Mouse (Mus musculus): ENCODE data around the gene Elavl2.

Gene Elavl2

GRCm38 (mm10) chr4:91400423-91400822 lies at the start of gene Elavl2:
Gene Elavl2, minus strand, starts transcription at chr4:91400785.
- peak; percentile 6 for DNase-seq (ENCODE audit: low spot score)

- DNase-seq (ENCODE audit: low spot score): no peak
These were observed 47.3 kb upstream of the Elavl2 start for GRCm38 (mm10) chr4:91447887-91448286.

DNA sequence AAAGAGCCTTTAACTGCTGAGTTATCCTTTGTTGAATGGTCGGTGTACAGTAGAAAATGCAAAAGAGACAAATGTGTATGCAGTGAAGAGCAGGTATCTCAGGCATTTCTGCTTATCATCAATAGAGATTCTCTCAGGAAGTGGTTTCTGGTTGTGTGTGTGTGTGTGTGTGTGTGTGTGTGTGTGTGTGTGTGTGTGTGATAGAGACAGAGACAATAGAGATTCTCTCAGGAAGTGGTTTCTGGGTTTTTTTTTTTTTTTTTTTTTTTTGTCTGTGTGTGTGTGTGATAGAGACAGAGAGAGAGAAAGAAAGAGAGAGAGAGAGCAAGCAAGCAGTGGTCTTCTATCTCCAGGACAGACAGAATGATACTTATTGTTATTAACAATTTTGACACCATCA lies 15.0 kb upstream of the Elavl2 start:
- DNase-seq (ENCODE audit: low spot score): no peak

- no peak for DNase-seq (ENCODE audit: low spot score)
These were observed 4.5 kb upstream of the Elavl2 start for GRCm38 (mm10) chr4:91405047-91405446.

DNA sequence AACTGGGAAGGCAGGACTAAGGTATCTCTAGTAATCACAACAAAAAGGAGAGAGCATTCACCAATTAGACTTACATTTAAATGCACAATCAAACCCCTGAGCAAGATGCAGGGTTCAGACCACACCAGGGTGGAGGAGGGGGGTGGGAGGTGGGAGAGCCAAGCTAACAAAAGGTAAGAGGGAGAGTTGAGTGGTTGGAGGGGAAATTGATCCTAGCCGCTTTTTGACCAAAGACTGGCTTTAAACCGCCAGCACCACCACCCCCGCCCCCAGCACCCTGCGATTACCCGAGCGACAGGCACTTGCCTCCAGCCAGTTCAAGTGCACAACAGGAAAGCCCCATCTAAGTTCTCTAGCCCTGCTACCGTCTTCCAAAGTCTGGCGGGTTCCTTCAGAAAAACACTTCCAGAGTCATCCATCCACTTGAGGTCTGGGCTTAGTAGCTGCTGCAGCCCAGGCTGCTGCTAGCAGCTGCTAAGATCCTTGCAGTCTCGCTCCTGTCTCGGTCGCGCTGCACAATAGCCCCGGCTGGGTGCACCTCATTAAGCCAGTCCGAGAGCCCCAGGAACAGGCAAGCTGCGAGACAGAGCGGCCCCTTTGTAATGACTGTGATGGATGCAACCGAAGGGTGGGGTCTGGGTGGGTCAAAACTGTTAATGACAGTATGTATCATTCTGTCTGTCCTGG lies 932 bp downstream of the Elavl2 start:
- peak; percentile 12 for DNase-seq (ENCODE audit: low spot score)

DNA sequence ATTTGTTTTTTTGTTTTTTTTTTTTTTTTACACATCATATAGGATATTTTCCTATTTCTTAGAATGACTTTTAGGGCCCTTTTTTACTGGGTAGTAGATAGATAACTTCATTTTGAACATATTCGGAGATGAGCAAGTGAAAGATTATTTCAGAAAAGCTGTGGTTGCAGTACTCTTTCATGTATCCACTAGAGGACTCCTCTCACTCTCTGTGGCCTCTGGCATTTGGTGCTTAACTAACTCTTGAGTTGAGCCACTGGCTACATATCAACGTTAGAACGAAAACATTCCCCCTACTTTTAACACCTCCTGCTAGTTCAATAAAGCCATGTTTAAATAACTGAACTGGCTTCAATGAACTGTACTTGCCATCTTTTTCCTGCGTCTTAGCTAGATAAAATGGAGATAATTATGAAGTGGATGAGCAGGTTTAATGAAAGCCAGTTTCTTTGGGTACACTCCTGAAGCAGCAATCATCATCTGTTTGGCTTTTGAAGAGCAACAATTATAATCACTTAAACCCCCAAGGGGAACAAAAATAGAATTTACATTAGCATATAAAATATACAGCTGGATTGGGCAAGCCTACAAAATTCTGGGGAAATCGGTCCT lies 8.5 kb downstream of the Elavl2 start:
- no peak for DNase-seq (ENCODE audit: low spot score)

DNA sequence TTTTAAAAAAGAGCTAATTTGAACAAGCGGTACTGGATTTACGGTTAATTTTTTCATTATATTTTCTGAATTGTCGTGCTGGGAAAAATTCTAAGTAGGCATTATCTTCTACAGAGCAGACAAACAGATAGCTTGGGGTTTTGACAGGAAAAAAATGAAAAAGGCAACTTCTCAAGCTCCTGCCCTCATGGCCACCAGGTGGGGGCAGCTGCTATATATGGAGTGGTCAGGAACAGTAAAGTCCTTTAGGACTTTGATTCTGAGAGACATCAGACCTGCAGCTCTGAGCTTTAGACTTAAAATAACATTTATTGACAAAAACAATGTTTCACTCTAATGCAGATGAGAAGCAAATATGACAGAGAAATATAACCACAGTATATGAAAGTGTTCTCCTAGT lies 12.9 kb downstream of the Elavl2 start:
- DNase-seq (ENCODE audit: low spot score): no peak

DNA sequence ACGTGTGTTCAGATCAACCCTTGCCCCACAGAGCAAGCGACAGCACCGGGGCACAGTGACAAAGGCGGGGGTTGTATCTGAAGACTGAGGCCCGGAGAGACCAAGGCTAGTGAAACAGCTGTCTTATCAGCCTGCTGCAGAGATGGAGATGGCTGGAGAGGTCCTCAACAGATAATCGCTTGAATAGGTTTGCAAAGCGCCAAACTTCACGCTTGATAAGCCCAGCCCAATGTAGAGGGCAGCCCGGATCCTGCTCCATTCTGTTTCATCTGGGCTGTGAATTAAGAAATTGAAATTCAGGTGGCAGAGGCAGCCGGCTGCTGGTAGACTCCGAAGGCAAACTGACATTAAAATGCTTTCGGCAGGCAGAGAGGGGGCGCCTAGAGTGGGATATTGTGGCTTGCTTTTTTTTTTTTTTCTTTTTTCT lies 19.4 kb downstream of the Elavl2 start:
- DNase-seq (ENCODE audit: low spot score): no peak

GRCm38 (mm10) chr4:91380341-91381117 lies 20.1 kb downstream of the Elavl2 start:
- no peak for DNase-seq (ENCODE audit: low spot score)

GRCm38 (mm10) chr4:91379559-91379958 lies 21.0 kb downstream of the Elavl2 start:
- DNase-seq (ENCODE audit: low spot score): peak; percentile 16

- DNase-seq (ENCODE audit: low spot score): peak; percentile 98
These were observed 24.2 kb downstream of the Elavl2 start for GRCm38 (mm10) chr4:91376317-91376910.

GRCm38 (mm10) chr4:91375372-91375687 lies 25.3 kb downstream of the Elavl2 start:
- no peak for DNase-seq (ENCODE audit: low spot score)

DNA sequence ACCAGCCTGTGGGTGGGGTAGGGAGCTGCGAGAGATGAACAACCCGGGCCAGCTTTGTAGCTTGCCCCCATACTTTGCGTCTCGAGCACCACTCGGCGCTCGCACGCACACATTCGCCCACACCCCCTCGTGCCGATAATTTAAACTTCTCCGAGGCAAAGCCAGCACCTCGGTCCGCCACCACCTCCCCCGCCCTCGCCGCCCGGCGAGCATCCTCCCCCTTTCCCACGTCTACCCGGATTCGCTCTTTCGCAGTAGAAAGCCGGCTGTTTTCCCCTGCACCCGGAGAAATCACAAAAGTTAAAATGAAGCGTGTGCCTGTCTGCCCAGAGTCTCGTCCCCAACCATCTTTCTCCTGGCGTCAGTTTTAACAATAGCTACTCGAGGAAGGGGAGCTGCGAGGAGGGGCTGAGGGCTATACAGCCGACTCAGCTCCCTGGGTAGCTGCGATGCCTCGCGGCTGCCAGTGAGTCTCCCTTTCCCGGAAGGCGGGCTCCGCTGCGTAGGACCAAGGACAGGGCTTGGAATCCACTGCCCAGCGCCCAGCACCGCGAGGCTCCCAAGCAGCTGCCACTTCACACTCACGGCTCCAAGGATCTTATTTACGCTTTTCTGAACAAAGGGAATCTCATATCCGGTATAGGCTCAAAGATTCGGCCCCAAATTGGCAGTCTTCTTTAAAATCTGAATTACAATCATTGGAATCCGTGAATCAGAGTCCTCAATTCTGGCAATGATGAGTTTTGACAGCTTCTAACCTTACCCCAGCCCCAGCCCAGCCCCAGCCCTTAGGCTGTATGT lies 25.8 kb downstream of the Elavl2 start:
- DNase-seq (ENCODE audit: low spot score): peak; percentile 57

- DNase-seq (ENCODE audit: low spot score): no peak
These were observed 27.7 kb downstream of the Elavl2 start for GRCm38 (mm10) chr4:91372844-91373243.

DNA sequence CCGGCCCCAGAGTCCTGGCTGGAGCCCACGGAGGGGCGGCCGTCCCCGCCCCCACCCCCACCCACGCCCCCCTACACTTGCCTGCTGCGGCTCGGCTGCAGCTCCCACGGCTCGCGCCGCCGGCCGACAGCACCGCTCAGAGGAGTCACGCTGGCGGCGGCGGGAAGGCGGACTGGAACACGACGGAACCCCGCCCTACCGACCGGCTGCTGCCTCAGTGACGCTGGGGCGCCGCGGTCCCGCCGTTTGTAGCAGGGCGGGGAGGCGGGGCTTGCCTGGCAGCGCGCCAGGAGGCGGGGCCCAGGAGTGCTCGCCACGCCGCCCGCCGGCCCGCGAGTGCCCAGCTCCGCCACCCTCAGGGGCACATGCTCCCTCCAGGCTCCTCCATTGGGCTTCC lies 28.8 kb downstream of the Elavl2 start:
- peak; percentile 88 for DNase-seq (ENCODE audit: low spot score)

DNA sequence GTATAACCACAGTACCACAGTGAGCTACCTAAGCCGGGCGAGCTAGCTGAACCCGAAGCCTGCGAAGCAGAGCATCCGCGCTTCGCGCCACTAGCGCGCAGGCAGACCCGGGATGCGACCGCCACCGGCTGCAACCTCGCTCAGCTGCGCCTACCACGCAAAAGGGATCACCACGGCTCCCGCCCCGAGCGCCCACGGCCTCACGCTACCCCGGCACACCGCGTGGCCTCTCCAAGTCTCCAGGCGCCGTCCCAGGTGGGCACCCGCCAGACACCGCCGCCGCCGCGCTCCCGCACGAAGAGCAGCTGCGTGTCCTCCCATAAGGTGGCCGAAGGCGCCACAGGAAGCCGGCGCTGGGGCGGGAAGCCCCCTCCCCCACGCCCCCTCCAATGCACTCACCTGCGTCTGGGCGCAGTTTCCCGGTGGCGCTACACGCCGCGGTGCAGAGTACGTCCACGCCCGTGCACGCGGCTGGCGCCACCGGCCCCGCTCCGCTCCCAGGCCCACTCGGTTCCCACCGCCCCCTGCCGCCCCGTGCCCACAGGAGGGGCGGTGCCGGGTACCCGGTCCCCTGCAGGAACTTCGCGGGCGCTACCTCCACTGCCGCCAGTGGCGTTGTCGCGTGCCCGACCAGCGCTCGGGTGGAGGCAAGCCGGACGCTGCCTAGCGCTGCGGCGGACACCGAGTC lies 29.3 kb downstream of the Elavl2 start:
- peak; percentile 66 for DNase-seq (ENCODE audit: low spot score)

DNA sequence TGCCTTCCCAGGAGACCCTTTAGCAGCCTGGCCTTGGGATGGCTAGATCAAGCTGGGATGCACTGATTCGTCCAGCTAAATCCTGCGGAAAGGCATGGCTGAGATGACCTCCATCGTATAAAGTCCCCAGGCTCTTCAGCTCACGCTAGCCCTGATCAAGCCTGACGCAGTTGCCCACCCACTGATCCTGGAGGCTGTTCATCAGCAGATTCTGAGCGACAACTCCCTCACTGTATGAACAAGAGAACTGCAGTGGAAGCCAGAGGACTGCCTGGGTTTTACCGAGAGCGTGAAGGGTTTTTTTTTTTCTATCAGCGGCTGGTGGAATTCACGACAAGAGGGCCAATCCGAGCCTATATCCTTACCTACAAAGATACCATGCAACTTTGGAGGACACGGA lies 35.3 kb downstream of the Elavl2 start:
- DNase-seq (ENCODE audit: low spot score): no peak

DNA sequence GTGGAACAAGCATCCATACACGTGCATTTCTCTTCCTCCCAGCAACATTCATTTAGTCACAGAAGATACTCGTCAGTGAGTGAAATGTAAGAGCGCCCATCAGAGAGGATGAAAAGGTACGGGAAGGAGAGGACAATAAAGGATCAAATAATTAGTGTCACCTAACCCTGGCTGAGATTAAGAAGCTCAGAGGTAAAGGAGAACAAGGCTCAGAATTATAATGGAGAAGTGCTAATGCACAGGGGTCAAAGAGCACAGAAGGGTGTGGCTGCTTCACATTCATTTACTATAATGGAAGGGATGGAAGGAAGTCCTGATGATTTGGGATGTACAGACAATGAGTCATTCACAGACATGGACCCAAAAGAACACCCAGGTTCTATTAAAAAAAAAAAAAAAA lies 36.6 kb downstream of the Elavl2 start:
- DNase-seq (ENCODE audit: low spot score): no peak

GRCm38 (mm10) chr4:91362520-91362919 lies 38.1 kb downstream of the Elavl2 start:
- DNase-seq (ENCODE audit: low spot score): no peak

GRCm38 (mm10) chr4:91353138-91353537 lies 47.4 kb downstream of the Elavl2 start:
- DNase-seq (ENCODE audit: low spot score): no peak

- DNase-seq (ENCODE audit: low spot score): no peak
These were observed 51.0 kb downstream of the Elavl2 start for GRCm38 (mm10) chr4:91349579-91349978.
